Mouse (Mus musculus): ENCODE measurements around the gene Parl.

- no peak for TF ChIP-seq CTCF (IDR thresholded peaks at IDR 0.05; ENCODE audit: low read depth, low read length)
- TF ChIP-seq POLR2A (IDR thresholded peaks at IDR 0.05; ENCODE audit: extremely low read depth, insufficient read depth, low read length) = no peak
These were observed 26.1 kb upstream of the Parl start for GRCm38 (mm10) chr16:20328306-20328705.
